Mouse (Mus musculus) midbrain, embryonic 16.5 days (tissue): ENCODE measurements around the gene Peg10. TPM values are rescaled to one million over a fixed set of nuclear protein-coding genes. Genes with fewer than 3 reads are reported as not detected.

Experiments
- ATAC-seq: fragments of 200-750 bp; cut with Nextera tagmentation; 2 replicates; pipeline ENCODE4 v1.8.0; 2017; ENCODE audit warnings: moderate TSS enrichment
- H3K27ac ChIP-seq: fragments of 300-500 bp; sonication (generic); 2 replicates; pipeline ENCODE4 v1.5.1; 2014; ENCODE audit warnings: mild to moderate bottlenecking, low read length, mixed read lengths
- H3K27me3 ChIP-seq: fragments of 300-500 bp; sonication (generic); 2 replicates; pipeline ENCODE4 v1.6.1; 2014; ENCODE audit warnings: low read depth, low read length, mixed read lengths; ENCODE audit not compliant: control insufficient read depth, insufficient read depth
- H3K36me3 ChIP-seq: fragments of 300-500 bp; sonication (generic); 2 replicates; pipeline ENCODE4 v1.6.1; 2014; ENCODE audit warnings: mild to moderate bottlenecking, low read length, moderate library complexity, mixed read lengths; ENCODE audit not compliant: control insufficient read depth, insufficient read depth
- H3K4me1 ChIP-seq: fragments of 300-500 bp; sonication (generic); 2 replicates; pipeline ENCODE4 v1.6.1; 2014; ENCODE audit warnings: mild to moderate bottlenecking, low read length, mixed read lengths; ENCODE audit not compliant: control insufficient read depth, insufficient read depth
- H3K4me2 ChIP-seq: fragments of 300-500 bp; sonication (generic); 2 replicates; pipeline ENCODE4 v1.6.1; 2014; ENCODE audit warnings: mild to moderate bottlenecking, low read length, mixed read lengths
- H3K4me3 ChIP-seq: fragments of 300-500 bp; sonication (generic); 2 replicates; pipeline ENCODE4 v1.5.1; 2014; ENCODE audit warnings: low read depth, mild to moderate bottlenecking, low read length, moderate library complexity, mixed read lengths
- H3K9ac ChIP-seq: fragments of 300-500 bp; sonication (generic); 2 replicates; pipeline ENCODE4 v1.6.1; 2014; ENCODE audit warnings: low read depth, low read length, mixed read lengths
- H3K9me3 ChIP-seq: fragments of 300-500 bp; sonication (generic); replicated peaks from 2 replicates; pipeline ENCODE4 v1.6.1; 2014; ENCODE audit warnings: mild to moderate bottlenecking, low read length, mixed read lengths; ENCODE audit not compliant: control insufficient read depth, poor library complexity, severe bottlenecking
- WGBS: fragments of 180-500 bp; shearing (Covaris S2); extraction: QIAGEN DNeasy Blood & Tissue Kit; methylation state at CpG from one replicate; pipeline ENCODE4 v1.1.7; 2014; 5-methylcytosine and 5-hydroxymethylcytosine counted together
- polyA plus RNA-seq: library from polyadenylated mRNA; unstranded; fragments of >200 nt; fragmentation: Nextera tagmentation; extraction: Ambion mirVana; gene quantifications from 2 replicates; pipeline ENCODE4 v1.2.1, GENCODE M21; 2015

The Peg10 gene
- polyA plus RNA-seq, 1 experiment from 2014 or later, result 6.3 TPM

- no peak overlapping the region for H3K4me2 ChIP-seq
- no peak overlapping the region for H3K27ac ChIP-seq
- peaks cover 18% of the 10 kb centered on the region for H3K4me1 ChIP-seq
- H3K4me3 ChIP-seq, result no peak overlapping the region
- 52% methylated on average over 15 of the region's 15 CpGs for WGBS
- ATAC-seq, result no peak
- H3K27me3 ChIP-seq, result no peaks in the 10 kb centered on the region
- H3K9ac ChIP-seq, result no peak overlapping the region
- H3K36me3 ChIP-seq, result no peaks in the 10 kb centered on the region
- H3K9me3 ChIP-seq, result no peaks in the 10 kb centered on the region
Measured at GRCm38 (mm10) chr6:4723998-4724757, 22.9 kb upstream of the Peg10 start.

DNA sequence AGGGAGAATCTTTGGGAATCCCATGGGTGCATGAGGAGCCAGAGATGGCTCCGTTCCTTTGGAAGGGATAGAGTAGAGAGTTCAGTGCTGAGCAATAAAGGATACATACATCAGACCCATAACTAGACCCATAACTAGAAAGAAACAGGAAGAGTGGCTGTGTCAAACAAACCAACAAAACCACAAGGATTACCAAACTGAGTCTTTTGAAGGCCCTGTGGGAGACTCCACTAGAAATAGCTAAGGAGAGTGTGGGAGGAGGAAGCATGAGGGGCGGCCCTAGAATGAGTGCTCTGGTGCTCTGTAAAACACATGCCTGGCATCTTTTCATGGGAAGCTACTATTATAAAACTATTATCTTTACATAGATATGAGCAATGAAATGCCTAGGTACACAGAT is 18.8 kb upstream of the Peg10 start:
- H3K4me1 ChIP-seq, result peaks cover 3% of the 10 kb centered on the region; the same call in 1 of the 2 replicates
- H3K36me3 ChIP-seq, result no peaks in the 10 kb centered on the region
- H3K4me3 ChIP-seq, result no peak overlapping the region
- no peak overlapping the region for H3K9ac ChIP-seq
- no peak for ATAC-seq
- no peaks in the 10 kb centered on the region for H3K9me3 ChIP-seq
- WGBS, result 90% methylated on average over 2 of the region's 2 CpGs
- no peak overlapping the region for H3K27ac ChIP-seq
- no peaks in the 10 kb centered on the region for H3K27me3 ChIP-seq
- no peak overlapping the region for H3K4me2 ChIP-seq

DNA sequence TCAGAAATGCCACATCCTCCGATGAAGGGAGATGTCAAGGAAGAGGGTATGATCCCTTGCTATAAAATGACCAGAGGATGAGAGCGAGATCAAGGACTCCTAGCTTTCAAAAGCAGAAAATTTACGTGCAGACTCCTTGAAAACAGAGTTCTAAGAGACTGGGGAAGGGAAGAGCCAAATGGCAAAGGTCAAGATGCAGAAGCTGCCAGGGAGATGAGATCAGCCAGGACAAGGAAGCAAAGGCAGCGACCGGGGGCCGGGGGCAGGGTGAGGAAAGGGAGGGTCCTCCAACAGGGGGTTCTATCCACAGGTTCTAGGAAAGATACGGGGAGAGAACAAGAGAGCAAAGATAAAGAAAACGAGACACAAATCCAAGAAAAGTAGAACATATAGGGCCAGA is 15.4 kb upstream of the Peg10 start:
- ATAC-seq, result no peak
- H3K4me1 ChIP-seq, result no peaks in the 10 kb centered on the region
- H3K9me3 ChIP-seq, result no peaks in the 10 kb centered on the region
- H3K4me2 ChIP-seq, result no peak overlapping the region
- H3K36me3 ChIP-seq, result no peaks in the 10 kb centered on the region
- no peak overlapping the region for H3K27ac ChIP-seq
- 79% methylated on average over 8 of the region's 8 CpGs for WGBS
- no peak overlapping the region for H3K4me3 ChIP-seq
- no peaks in the 10 kb centered on the region for H3K27me3 ChIP-seq
- no peak overlapping the region for H3K9ac ChIP-seq

DNA sequence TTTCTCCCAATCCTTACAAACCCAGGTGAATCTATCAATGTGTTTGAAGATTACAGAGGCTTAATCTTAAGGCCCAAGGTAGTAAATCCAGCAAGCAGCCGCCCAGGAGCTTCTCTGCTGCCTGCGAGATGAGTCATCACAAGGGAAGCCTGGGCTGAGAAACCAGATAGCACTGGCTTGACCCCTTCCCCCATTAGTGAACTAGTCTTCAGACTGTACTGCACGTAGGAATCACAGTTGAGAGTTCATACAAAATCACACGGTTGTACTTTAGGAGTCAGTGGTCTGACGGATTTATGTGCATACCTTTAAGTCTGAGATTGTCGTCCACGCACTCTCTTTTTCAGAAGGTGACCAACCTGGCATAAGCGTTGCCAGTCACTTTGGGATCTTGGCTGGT is 13.9 kb upstream of the Peg10 start:
- no peaks in the 10 kb centered on the region for H3K27me3 ChIP-seq
- no peak overlapping the region for H3K27ac ChIP-seq
- no peak overlapping the region for H3K9ac ChIP-seq
- H3K4me3 ChIP-seq, result no peak overlapping the region
- no peaks in the 10 kb centered on the region for H3K9me3 ChIP-seq
- H3K4me2 ChIP-seq, result no peak overlapping the region
- H3K36me3 ChIP-seq, result no peaks in the 10 kb centered on the region
- ATAC-seq, result no peak
- WGBS, result 82% methylated on average over 8 of the region's 8 CpGs
- peaks cover 10% of the 10 kb centered on the region for H3K4me1 ChIP-seq

DNA sequence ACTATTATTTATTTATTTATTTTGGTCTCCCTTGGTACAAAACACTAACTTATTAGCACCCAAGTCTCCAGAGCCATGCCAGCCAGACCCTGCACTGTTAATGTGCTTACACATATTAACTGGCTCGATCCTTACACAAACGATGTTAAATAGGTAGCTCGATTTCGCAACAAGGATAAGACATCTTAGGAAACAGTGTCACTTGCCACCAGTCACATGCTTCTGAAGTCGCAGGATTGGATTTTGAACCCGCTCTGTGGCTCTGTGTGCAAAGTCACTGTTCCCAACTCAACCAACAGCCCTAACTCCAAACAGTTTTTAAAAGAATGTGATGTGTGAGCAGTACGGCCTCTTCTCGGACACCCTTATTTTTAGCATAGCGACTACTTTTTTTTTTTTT is 10.7 kb upstream of the Peg10 start:
- no peak overlapping the region for H3K4me3 ChIP-seq
- ATAC-seq, result no peak
- no peaks in the 10 kb centered on the region for H3K27me3 ChIP-seq
- no peak overlapping the region for H3K9ac ChIP-seq
- peaks cover 34% of the 10 kb centered on the region for H3K4me1 ChIP-seq
- H3K27ac ChIP-seq, result no peak overlapping the region
- WGBS, result 82% methylated on average over 9 of the region's 9 CpGs
- H3K9me3 ChIP-seq, result no peaks in the 10 kb centered on the region
- H3K4me2 ChIP-seq, result no peak overlapping the region
- H3K36me3 ChIP-seq, result no peaks in the 10 kb centered on the region

- ATAC-seq, result no peak
- Histone ChIP-seq H3K27me3 (no peaks in the 10 kb centered on the region), H3K9me3 (no peaks in the 10 kb centered on the region), H3K9ac (no peak overlapping the region), H3K4me1 (peaks cover 42% of the 10 kb centered on the region), H3K4me3 (no peak overlapping the region), H3K4me2 (0 out of 2 replicates have a peak overlapping the region, but pooled peaks have one; percentile 16), H3K27ac (no peak overlapping the region), H3K36me3 (no peaks in the 10 kb centered on the region)
- 25% methylated on average over 11 of the region's 11 CpGs for WGBS
Measured at GRCm38 (mm10) chr6:4738034-4738629, 9.0 kb upstream of the Peg10 start.

DNA sequence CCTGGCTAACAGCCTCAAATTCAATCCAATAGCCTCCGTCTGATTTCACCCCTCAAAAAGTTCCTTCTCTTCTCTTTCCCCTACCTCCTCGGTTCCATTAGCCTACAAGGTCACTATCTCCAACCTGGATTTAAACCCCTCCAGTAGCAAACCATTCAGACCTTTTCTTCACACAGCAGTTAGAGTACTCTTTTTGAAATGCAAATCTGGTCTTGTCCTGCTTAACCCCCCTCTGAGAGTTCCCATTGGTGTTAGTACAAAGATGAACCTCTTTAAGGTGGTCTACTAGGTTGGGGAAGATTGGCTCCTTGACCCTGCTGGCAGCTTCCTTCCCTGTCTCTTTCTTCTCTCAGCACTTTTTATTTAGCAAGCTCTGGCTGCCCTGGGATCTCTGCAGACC is 8.4 kb upstream of the Peg10 start:
- H3K4me1 ChIP-seq, result peaks cover 42% of the 10 kb centered on the region
- H3K27me3 ChIP-seq, result no peaks in the 10 kb centered on the region
- H3K9ac ChIP-seq, result no peak overlapping the region
- 14% methylated on average over 2 of the region's 2 CpGs for WGBS
- no peak overlapping the region for H3K4me3 ChIP-seq
- H3K4me2 ChIP-seq, result 0 out of 2 replicates have a peak overlapping the region, but pooled peaks have one; percentile 16
- ATAC-seq, result no peak
- no peaks in the 10 kb centered on the region for H3K9me3 ChIP-seq
- no peaks in the 10 kb centered on the region for H3K36me3 ChIP-seq
- H3K27ac ChIP-seq, result no peak overlapping the region

- H3K4me2 ChIP-seq, result peak overlapping the region; percentile 37
- peaks cover 42% of the 10 kb centered on the region for H3K4me1 ChIP-seq
- no peak overlapping the region for H3K4me3 ChIP-seq
- ATAC-seq, result no peak
- no peaks in the 10 kb centered on the region for H3K9me3 ChIP-seq
- no peak overlapping the region for H3K27ac ChIP-seq
- no peaks in the 10 kb centered on the region for H3K36me3 ChIP-seq
- WGBS, result 6% methylated on average over 13 of the region's 13 CpGs
- H3K27me3 ChIP-seq, result no peaks in the 10 kb centered on the region
- peak overlapping the region; percentile 31; the same call in 1 of the 2 replicates for H3K9ac ChIP-seq
Measured at GRCm38 (mm10) chr6:4739522-4740355, 7.4 kb upstream of the Peg10 start.

GRCm38 (mm10) chr6:4740511-4740910 is 6.6 kb upstream of the Peg10 start:
- peaks cover 42% of the 10 kb centered on the region for H3K4me1 ChIP-seq
- no peaks in the 10 kb centered on the region for H3K36me3 ChIP-seq
- H3K4me2 ChIP-seq, result no peak overlapping the region
- no peak overlapping the region for H3K4me3 ChIP-seq
- peak; percentile 40; the same call in 1 of the 2 replicates for ATAC-seq
- H3K9ac ChIP-seq, result no peak overlapping the region
- no peaks in the 10 kb centered on the region for H3K9me3 ChIP-seq
- H3K27ac ChIP-seq, result no peak overlapping the region
- WGBS, result 22% methylated on average over 6 of the region's 6 CpGs
- no peaks in the 10 kb centered on the region for H3K27me3 ChIP-seq
